Mouse (Mus musculus) mammary gland, adult 2 months (tissue): ENCODE data around the gene Tecrl. TPM values are rescaled to one million over a fixed set of nuclear protein-coding genes. Genes with fewer than 3 reads are reported as not detected.

ENCODE experiments used
- polyA plus RNA-seq: library from polyadenylated mRNA; depleted of rRNA; stranded (reverse); fragments of >200 nt; gene quantifications from 2 replicates; pipeline ENCODE4 v1.2.3, GENCODE M21; 2012; ENCODE audit warnings: low replicate concordance; rRNA removed

Tecrl gene
- polyA plus RNA-seq = not detected in 2 replicates

DNA sequence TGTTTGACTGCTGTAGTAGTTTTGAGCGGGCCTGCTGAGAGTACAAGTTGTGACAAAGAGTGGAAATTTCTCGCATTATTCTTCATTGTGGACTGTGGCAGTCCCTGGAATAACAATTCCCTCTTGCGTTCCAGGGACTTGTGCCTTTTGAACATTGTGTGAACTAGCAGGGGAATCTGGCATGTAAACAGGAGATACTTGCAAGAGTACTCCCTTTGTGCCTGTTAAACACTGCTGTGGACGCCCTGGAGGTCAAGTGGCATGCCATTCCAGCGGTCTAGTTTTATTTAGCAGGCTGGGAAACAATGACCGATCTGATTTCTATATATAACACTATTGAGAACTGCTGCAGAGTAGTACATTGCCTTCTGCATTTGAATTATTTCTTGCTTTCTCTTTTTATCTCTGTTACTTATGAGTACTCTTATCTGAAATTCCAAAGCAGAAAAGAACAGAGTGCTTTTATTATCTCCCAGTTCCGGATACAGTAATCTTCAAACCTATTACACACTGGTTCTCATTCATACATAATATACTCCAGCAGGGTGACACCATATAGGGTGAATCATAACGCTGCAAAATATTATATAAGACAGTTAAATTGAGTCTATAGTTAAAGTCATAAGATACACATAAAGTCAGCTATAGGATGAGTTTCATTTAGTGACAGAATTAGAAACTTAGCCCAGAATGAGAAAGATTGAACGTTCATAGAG is at the start of gene Tecrl:
TSS of gene Tecrl (minus strand) at position 350 of the 716 bp plus-strand sequence.

